Mouse (Mus musculus): Measurements from ENCODE around the gene Nhsl2.
A peak's percentile ranks its signal among the peaks of the same experiment; 100 is the strongest.

Nhsl2 gene

DNA sequence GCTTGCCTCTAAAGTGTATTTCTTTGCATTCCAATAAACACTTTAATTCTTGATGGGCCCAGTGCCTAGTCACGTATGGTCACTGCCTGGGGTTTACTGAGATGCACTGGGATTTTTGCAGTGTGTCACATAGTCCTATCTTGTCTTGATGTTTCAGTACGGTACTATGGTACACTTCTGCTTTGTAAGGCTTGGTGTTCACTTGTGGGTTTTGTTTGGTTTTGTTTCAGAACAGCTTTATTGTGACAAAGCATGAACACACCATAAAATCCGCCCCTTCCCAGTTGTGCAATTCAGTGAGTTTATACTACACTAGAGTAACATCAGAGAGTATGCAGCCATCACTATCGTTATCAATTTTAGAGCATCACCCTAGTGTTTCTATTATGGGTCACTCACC lies 204.8 kb downstream of the Nhsl2 start:
- DNase-seq, result no peak

GRCm38 (mm10) chrX:102059437-102059836 lies 210.3 kb downstream of the Nhsl2 start:
- peak in 1 of 2 experiments; percentile 16 for DNase-seq

- DNase-seq, result peak; percentile 85 to 90
Observed at GRCm38 (mm10) chrX:102060243-102060642, 211.1 kb downstream of the Nhsl2 start.

- DNase-seq, result peak; percentile 49 to 56
Observed at GRCm38 (mm10) chrX:102060891-102061290, 211.7 kb downstream of the Nhsl2 start.

GRCm38 (mm10) chrX:102064062-102064461 lies 214.9 kb downstream of the Nhsl2 start:
- no peak for DNase-seq

GRCm38 (mm10) chrX:102065213-102065775 lies 216.1 kb downstream of the Nhsl2 start:
- DNase-seq, result no peak

- peak; percentile 70 to 83 for DNase-seq
Observed at GRCm38 (mm10) chrX:102066134-102066533, 216.9 kb downstream of the Nhsl2 start.

DNA sequence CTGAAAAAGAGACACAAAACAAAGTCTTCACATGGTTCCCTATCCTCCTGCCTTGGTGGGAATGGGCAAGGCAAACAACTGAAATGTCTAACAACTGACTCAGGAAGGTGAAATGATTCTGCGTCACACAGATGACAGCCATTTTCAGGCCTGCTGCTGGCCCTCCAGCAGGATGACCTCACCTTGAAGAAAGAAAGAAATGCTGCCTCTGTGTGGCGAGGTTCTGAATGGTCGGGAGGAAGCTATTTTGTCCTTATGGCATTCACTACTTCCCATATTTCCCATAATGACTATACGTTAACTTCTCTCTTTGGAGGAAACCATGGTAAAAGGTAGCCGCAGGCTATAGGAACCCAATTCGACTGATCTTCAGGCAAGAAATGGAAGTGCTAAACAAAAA lies 217.9 kb downstream of the Nhsl2 start:
- DNase-seq, result peak; percentile 27 to 40

GRCm38 (mm10) chrX:102068811-102069540 lies 219.8 kb downstream of the Nhsl2 start:
- DNase-seq, result no peak

DNA sequence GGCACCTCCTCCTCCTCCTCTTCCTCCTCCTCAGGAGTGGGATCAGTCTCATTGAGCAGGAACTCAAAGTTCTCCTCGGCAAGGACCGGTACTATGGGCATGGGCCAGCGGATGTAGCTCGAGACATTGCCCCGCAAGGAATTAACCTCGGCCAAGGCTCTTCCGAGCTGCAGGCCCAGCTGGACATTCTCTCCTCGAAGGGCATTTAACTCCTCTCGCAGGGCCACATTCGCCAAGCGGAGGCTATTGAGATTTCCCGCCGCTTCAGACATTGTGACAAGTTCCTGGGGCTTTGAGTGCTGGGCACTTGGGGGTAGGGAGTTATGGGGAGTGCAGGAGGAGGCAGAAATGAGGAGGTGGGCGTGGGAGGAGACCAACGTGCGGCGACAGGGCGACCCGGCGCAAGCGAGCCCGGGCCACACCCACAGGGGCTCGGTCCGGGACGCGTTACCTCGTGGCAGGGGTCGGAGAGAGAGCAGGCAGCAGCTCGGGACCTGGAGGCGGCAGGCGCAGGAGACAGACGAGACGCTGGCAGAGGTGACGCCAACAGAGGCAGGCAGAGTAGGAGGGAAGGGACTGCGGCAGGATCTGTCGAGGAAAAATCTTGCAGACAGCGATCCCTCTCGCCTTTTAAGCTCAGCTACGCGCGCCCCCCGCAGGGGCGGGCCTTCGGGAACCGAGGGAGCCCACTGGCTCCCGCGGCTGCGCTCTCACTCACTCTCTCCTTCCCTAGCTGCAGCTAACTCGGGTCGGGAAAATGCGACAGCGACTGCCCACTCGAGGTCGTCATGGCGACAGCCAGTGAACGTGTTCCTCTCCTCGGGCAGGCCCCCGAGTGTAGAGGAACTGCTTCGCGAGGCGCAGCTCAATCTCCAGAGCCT lies 221.6 kb downstream of the Nhsl2 start, which contains the start of gene Rtl5:
TSS of gene Rtl5 (minus strand) at position 714 of the 881 bp plus-strand sequence.
- peak; percentile 49 to 51 for DNase-seq

DNA sequence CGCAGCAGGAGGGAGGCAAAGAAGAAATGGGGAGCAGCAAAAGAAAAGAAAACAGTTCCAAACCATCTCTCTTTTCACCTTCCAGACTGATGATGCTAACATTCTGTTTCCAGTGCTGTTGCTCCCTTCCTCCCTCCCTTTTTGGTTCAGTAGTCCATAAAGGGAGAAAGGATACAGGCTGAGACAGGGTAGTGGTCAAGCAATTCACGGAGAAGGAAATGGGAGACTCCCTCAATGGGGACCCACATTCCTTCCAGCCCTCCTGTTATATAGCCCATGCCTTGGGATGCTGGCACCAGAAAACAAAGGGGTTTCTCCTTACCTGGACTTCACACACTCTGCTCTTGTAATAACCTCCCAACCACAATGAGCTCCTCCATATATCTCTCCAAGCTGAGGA lies 222.3 kb downstream of the Nhsl2 start:
- no peak for DNase-seq

DNA sequence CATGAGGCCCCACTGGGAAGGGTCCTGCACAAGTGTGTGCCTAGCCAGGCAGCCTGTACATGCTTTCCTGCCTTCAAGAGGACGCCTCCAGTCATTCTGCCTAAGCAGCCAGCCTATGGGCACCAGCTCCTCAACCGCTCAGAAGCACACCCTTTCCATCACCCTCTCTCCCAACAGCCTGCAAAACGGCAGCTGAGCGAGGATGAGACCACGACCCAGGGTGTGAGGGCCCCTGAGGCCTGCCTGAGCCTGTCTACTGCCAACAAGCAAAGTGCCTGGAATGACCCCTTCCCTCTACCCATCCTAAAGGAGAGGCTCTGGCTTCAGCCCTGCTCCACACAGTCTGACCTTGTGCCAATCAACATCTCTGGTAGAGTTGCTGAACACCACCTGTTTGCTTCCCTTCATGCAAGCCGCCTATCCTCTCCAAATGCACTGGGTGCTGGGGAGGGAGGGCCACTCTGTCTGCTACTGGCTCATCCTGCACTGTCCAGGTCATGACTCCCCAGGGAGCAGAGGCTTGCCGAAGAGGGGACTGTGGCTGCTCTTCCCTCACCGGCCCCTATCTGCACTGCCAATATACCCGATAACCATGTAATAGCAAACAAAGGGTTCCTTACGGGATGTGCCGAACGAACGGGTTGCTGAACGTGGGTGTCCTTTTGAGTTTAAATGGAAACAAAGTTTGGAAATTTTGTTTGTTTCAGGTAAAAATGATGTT lies 224.6 kb downstream of the Nhsl2 start:
- no peak for DNase-seq

DNA sequence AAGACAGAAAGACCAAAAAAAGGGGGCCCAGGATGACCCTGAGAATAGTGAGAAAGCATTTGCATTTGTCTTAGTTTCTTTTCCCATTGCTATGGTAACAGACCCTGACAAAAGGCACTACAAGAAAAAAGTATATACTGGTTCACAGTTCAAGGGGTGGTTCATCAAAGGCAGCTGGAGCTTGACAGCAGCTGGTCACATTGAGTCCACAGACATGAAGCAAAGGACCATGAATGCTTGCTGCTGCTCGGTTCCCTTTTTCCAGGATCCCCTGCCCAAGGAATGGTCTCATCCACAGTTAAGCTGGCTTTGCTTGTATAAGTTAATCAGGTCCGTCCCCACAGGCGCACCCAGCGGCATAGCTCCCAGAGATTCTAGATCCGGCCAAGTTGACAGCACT lies 225.2 kb downstream of the Nhsl2 start:
- DNase-seq, result no peak

GRCm38 (mm10) chrX:102075158-102075557 lies 226.0 kb downstream of the Nhsl2 start:
- DNase-seq, result no peak

DNA sequence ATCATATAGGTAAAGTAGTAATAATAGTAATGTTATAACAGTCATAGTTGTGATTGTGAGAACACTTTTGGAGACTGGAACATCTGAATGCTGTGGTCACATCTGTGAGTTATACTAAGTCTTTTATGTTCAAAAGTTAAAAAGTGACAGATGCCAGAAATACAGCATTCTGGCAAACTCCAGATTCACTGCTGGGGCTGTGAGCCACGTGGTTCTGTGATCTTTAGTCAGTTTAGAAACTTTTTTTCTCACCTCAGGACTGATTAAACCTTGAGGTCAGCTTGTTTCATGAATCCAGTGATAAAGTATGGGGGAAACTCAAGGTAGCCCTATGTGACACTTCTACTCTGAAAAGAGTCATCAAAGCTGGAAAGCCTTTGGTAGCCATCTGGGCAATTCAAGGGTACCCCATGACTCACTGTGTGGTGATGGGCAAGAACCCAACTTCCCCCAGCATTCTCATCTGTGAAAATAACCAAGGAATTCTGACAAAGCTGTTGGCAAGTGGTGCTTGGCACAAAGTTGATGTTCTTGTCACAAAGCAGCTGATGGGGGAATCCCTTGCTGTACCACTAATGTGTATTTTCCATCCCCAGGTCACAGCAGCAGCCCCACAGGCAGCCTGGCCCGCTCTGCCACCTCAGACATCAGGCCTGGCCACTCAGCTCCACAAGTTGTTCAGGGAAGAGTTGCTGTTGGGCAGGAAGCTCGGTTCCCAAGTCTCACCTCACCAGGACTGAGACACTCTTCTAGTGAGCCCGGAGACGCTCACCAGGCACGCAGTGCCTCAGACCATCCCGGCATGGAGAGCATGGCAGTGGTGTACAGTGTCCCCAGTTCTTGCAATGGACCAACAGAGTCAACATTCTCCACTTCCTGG lies 227.9 kb downstream of the Nhsl2 start:
- peak in 1 of 2 experiments; percentile 32 for DNase-seq

DNA sequence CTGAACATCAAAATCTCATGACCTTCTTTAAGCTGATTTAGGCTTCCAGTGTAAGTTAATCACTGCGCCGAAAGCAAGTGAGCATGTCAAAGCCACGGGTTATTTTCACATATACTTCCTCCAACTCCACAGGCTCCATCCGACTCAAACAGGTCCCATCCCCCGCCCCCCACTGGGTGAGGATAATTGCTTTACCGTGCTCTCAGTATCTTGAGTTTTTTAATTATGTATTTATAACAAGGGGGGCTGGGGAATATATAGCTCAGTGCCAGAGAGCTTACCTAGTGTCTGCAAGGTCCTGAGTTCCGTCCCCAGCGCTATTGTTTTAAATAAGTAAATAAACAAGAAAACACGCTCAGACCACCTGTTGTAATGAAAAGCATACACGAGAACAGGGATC lies 231.9 kb downstream of the Nhsl2 start:
- DNase-seq, result no peak

DNA sequence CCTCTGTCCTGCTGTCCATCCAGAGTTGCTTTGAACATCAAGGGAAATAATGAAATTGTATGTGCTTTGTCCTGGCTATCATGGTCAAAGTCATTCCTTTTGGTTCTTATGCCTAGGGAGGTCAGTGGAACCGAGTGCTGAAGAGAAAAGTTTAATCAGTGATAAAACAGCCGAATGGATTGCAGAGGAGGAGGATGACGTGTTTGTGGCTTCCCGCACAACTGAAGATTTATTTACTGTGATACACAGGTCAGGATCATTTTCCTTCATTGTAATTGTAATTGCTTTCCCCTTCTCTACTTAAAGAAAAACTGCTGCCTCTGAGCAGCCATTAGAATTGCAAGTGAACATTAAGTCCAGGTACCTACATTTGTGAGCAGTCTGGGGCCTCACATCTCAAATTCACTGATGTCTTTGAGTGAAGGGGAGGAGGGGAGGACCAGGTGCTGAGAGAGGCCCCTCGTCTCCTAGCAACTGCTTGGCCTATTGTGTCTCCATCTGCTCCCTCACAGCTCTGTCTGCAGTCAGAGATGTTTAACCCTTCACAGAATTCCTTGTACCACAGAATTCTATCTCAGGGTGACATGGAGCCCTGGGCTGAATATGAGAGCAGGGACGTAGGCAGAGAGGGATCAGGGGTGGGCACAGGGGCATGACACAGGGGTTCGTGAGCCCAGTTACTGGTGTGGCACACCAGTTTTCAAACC lies 232.5 kb downstream of the Nhsl2 start:
- peak; percentile 50 to 63 for DNase-seq

- DNase-seq, result peak in 1 of 2 experiments; percentile 30
Observed at GRCm38 (mm10) chrX:102082340-102082739, 233.2 kb downstream of the Nhsl2 start.

- DNase-seq, result no peak
Observed at GRCm38 (mm10) chrX:102085798-102086443, 236.7 kb downstream of the Nhsl2 start.

GRCm38 (mm10) chrX:102090605-102091004 lies 241.4 kb downstream of the Nhsl2 start:
- no peak for DNase-seq

All from cerebellum, adult 18-20 months (tissue).